Mouse (Mus musculus): ENCODE data around the gene Nek2. TPM values are rescaled to one million over a fixed set of nuclear protein-coding genes. Genes with fewer than 3 reads are reported as not detected.

The Nek2 gene
- total RNA-seq, 1 experiment from 2014 or later = 25.0 TPM

DNA sequence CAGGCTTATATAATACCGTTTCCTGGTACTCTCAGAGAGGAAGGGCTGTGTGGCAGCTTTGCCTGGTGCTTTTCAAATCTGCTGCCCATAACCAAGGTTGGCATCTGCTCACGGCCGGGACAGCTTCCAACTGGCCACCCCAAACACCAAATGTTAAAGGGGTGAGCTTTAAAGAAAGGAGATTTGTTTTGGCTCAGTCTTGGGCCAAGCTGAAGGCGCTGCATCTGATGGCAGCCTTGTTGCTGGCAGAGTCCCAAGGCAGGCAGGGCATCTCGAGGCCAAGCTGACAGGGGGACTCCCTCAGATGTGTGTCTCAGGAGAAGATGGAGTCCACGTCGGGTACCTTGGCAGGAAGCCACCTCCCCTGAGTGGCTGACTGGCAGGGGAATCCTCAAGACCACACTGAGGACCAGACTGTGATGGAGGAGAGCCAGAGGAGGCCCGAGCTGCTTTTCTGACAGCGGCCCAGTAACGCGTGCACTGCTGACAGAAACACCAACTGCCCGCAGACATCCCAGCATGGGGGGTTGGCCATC lies 12.5 kb upstream of the Nek2 start:
- peak; percentile 19 to 22; a peak in 1 of 4 replicates for ATAC-seq (replicated peaks in 1 of 2; ENCODE audit: insufficient read depth in 1 of 2, low FRiP score in 2 of 2, low TSS enrichment in 1 of 2, low read depth in 1 of 2, poor library complexity in 2 of 2, severe bottlenecking in 2 of 2)

DNA sequence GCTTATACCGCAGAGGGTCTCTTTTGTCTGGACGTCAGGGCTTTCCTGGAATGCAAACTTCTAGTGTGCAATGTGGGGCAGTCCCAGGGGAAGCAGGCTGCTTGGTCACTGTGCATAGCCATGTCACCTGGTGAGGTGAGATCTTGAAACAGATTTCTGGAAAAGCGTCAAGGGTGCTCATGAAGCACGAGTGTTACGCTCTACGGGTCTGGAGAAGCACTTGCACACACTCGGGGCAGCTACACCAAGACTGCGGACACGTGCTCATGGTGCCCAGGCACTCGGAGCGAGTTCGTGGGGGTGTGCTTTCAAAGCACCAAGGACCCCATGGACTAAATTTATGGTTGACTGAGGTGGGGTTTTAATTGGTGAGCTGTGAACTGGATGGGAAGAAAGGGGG lies 9.5 kb upstream of the Nek2 start:
- no peak for ATAC-seq (replicated peaks in 1 of 2; ENCODE audit: insufficient read depth in 1 of 2, low FRiP score in 2 of 2, low TSS enrichment in 1 of 2, low read depth in 1 of 2, poor library complexity in 2 of 2, severe bottlenecking in 2 of 2)

DNA sequence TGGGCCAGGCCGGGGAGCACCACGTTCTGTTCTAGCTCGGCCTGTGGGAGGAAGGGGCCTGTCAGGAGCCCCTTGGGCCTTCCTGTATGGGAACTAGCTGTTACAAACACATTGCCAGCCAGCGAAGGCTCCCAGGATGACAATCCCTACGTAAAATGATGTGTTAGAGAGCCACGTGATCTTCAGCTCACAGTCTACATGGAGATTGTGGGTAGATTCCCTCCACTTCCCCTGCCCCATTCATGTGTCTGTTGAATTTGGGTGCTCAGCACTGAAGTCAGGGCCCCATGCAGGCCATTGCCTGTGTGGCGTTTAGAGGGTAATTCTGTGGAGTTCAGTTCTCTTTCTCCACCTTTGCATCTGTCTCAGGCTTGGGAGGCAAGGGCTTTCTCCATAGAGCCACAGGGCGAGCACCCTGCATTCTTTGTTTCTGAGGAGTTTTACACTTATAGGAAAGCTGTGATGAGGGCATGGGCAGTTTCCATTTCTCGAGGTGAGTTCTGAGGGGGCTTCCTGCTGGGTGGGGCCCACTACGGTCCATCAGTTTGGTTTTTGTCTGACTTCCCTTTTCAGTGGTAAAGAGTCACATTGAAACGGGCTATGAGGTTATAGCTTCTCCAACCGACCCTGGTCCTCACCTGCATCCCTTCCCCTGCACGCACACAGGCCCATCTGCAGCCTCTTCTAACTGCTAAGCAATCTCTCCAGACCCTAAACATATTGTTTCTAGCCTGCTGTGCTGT lies 8.1 kb upstream of the Nek2 start:
- ATAC-seq (replicated peaks in 1 of 2; ENCODE audit: insufficient read depth in 1 of 2, low FRiP score in 2 of 2, low TSS enrichment in 1 of 2, low read depth in 1 of 2, poor library complexity in 2 of 2, severe bottlenecking in 2 of 2) = no peak

DNA sequence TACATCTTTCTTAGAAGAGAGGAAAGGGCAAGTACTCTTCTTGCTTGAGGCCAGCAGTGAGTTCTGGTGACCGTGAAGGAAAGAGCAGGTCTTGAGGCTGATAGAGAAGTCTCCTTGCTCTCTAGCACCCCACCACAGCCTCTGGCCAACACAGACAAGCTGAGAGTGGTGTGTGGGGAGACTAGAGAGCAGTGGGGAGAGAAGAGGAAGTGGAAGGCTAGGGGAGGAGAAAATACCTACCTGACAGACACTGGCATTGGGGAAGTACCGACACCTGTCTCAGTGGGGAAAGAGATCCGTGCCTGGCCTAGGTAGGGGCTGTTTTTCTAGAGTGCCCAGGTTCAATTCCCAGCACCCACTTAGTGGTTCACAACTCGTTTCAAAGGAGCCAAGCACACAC lies 7.0 kb upstream of the Nek2 start:
- ATAC-seq (replicated peaks in 1 of 2; ENCODE audit: insufficient read depth in 1 of 2, low FRiP score in 2 of 2, low TSS enrichment in 1 of 2, low read depth in 1 of 2, poor library complexity in 2 of 2, severe bottlenecking in 2 of 2) = peak; percentile 70 to 75

DNA sequence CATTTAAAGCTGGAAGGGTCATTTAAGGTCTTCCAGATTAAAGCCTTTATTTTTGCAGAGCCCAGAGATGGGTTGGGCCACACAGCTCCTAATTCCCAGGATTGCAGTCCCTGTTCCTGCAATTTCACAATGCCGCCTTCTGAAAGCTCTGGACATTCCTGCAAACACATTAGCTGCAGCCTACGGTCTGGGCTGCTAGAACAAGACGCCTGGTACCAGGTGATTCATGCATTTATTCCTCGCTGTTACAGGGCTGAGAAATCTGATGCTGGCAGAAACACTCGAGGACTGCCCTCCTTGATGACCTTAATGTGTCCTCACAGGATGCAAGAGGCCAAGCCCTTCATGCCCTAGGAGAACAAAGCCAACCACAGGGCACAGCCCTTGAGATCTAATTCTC lies 6.3 kb upstream of the Nek2 start:
- ATAC-seq (replicated peaks in 1 of 2; ENCODE audit: insufficient read depth in 1 of 2, low FRiP score in 2 of 2, low TSS enrichment in 1 of 2, low read depth in 1 of 2, poor library complexity in 2 of 2, severe bottlenecking in 2 of 2) = no peak

DNA sequence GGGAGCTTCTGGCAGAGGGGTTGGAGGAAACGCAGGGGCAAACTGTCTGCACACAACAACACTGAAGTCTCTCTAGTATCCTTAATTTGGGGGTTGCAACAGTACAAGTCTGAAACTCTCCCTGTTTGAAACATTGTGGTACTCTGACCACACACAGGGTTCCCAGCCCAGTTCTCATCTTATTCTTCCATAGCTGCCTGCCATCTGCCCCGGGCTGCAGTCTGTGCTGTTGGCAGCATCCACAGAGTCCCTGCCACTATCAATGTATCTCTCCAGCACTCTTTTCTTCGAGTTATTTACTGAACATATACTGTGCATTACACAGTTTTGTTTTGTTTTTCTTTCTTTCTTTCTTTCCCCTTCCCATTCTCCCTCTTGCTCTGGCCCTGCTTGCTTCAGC lies 4.6 kb upstream of the Nek2 start:
- no peak for ATAC-seq (replicated peaks in 1 of 2; ENCODE audit: insufficient read depth in 1 of 2, low FRiP score in 2 of 2, low TSS enrichment in 1 of 2, low read depth in 1 of 2, poor library complexity in 2 of 2, severe bottlenecking in 2 of 2)

DNA sequence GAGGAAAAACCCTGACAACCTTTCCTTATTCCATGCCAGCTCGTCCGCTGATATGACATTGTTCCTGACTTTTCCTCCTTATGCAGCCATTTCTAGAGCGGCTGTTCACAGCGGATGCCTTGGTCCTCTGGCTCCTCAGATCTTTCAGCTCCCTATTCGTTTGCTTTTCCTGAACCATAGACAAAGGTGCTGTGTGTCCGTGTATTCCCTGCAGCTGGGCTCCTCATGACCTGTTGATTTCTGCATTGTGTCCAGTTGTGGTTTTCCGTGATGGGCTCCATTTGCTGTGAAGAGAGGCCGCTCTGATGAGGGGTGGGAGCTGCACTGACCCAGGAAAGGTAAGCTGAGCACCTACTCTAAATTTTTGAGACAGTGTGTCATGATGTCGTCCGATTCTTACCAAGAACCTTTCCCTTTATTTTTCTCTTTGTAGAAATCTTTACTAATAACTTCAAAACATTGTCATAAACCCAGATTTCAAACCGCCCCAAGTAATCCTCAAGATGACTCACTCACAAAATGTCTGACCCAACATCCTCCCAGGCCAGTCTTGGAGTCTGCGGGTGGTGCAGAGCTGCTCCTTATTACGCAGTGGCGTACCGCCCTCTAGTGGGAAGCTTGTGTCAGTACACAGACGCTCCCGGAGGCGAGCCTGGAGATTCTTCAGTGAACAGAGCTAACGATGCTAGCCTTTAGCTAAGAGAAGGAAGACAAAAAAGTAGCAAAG lies 3.7 kb upstream of the Nek2 start:
- peak; percentile 74 to 78 for ATAC-seq (replicated peaks in 1 of 2; ENCODE audit: insufficient read depth in 1 of 2, low FRiP score in 2 of 2, low TSS enrichment in 1 of 2, low read depth in 1 of 2, poor library complexity in 2 of 2, severe bottlenecking in 2 of 2)

DNA sequence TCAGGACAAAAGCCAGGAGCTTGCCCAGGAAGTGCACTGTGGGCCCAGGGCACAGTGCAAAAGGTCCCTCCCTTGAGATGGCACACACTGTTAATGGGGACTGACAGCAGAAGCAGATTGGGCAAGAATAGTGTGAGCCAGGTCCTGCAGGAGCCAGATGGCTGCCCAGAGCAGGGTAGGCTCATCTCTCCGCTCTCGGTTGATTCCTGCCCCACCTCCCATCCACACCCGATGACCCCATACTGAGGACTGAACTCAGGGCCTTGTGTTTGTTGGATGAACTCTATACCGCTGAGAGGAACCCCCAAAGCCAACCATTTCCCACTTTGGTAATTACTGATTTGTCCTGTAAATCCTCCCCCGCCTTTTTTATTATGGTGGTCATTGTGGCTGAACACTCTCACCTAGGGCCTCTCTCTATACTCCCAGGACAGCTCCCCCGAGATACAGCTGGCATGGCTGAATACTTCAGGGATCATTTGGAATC lies 3.1 kb upstream of the Nek2 start:
- ATAC-seq (replicated peaks in 1 of 2; ENCODE audit: insufficient read depth in 1 of 2, low FRiP score in 2 of 2, low TSS enrichment in 1 of 2, low read depth in 1 of 2, poor library complexity in 2 of 2, severe bottlenecking in 2 of 2) = peak in 1 of 2 experiments; percentile 8; a peak in 1 of 4 replicates

DNA sequence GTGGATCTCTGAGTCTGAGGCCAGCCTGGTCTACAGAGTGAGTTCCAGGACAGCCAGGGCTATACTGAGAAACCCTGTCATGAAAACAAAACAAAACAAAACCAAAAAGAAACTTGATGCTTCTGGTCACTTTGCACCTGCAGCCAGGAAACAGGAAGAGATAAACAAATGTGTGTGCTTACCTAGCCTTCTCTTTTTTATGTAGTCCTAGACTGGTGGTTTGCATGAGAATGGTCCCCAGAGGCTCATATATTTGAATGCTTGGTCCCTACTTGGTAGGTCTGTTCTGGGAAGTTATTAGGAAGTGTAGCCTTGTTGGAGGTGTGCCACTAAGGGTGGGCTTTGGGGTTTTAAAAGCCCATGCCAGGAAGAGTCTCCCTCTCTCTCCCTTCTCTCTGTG lies 2.2 kb upstream of the Nek2 start:
- no peak for ATAC-seq (replicated peaks in 1 of 2; ENCODE audit: insufficient read depth in 1 of 2, low FRiP score in 2 of 2, low TSS enrichment in 1 of 2, low read depth in 1 of 2, poor library complexity in 2 of 2, severe bottlenecking in 2 of 2)

DNA sequence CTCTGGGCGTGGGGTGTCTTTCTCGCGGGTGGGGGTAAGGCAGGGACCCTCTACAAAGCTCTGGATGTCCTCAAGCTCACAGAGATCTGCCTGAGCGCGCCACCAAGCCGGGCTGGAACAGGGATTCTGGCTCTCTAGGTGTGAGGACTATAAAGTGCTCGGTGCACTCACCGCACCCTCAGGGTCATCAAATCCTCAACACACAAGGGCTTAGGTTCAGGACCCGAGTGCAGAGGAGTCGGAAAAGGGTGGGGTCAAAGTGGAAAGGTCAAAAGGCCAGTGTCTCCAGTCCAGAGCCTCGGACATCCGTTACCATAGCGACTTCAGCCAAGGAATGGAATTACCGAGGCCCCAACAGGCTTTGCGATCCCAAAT lies 306 bp upstream of the Nek2 start:
- peak in 1 of 2 experiments; percentile 3; a peak in 1 of 4 replicates for ATAC-seq (replicated peaks in 1 of 2; ENCODE audit: insufficient read depth in 1 of 2, low FRiP score in 2 of 2, low TSS enrichment in 1 of 2, low read depth in 1 of 2, poor library complexity in 2 of 2, severe bottlenecking in 2 of 2)

DNA sequence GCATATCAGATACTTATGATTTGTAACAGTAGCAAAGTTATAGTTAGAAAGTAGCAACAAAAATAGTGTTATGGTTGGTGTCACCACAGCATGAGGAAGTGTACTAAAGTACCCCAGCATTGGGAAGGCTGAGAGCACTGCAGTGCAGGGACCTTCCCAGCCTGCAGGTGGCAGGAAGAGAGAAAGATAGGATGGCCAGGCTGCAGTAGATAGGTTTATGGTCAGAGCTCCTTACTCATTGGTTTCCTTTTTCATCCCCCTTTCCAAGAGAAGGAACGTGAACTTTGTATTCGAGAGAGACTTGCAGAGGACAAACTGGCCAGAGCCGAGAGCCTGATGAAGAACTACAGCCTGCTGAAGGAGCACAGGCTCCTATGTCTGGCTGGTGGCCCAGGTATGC lies 7.9 kb downstream of the Nek2 start:
- peak; percentile 81 to 92 for ATAC-seq (replicated peaks in 1 of 2; ENCODE audit: insufficient read depth in 1 of 2, low FRiP score in 2 of 2, low TSS enrichment in 1 of 2, low read depth in 1 of 2, poor library complexity in 2 of 2, severe bottlenecking in 2 of 2)

DNA sequence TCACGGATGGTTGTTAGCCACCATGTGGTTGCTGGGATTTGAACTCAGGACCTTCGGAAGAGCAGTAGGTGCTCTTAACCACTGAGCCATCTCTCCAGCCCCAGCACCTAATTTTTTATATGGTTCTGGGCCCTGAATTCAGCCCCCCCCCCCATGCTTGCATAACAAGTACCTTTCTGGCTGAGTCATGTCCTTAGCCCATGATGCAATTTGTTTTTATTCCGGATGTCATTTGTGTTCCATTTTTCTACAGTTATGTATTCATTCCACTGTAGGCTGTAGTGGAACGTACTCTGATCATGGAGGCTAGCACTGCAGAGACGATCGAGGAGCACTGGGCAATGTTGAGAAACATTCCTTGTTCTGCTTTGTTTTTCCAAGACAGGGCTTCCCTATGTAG lies 12.2 kb downstream of the Nek2 start:
- no peak for ATAC-seq (replicated peaks in 1 of 2; ENCODE audit: insufficient read depth in 1 of 2, low FRiP score in 2 of 2, low TSS enrichment in 1 of 2, low read depth in 1 of 2, poor library complexity in 2 of 2, severe bottlenecking in 2 of 2)

DNA sequence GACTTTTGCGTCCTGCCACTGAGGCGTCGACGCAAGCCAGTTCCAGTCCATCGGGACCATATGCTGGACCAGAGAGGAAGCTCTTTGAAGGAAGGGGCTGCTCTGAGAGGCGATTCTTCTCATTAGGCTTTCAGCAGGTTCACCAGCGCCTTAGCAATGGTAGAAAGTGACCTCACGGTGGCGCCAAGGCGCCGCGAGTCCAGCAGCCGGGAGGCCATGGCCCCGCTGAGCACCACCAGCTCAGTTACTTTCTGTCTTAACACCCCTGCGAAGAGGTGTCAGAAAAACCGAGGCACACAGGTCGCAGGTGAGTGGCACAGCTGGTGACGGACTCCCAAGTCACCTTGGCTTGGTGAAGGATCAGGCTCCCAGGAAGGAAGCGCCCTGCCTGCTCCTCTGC lies 13.6 kb downstream of the Nek2 start:
- peak; percentile 85 to 87 for ATAC-seq (replicated peaks in 1 of 2; ENCODE audit: insufficient read depth in 1 of 2, low FRiP score in 2 of 2, low TSS enrichment in 1 of 2, low read depth in 1 of 2, poor library complexity in 2 of 2, severe bottlenecking in 2 of 2)

DNA sequence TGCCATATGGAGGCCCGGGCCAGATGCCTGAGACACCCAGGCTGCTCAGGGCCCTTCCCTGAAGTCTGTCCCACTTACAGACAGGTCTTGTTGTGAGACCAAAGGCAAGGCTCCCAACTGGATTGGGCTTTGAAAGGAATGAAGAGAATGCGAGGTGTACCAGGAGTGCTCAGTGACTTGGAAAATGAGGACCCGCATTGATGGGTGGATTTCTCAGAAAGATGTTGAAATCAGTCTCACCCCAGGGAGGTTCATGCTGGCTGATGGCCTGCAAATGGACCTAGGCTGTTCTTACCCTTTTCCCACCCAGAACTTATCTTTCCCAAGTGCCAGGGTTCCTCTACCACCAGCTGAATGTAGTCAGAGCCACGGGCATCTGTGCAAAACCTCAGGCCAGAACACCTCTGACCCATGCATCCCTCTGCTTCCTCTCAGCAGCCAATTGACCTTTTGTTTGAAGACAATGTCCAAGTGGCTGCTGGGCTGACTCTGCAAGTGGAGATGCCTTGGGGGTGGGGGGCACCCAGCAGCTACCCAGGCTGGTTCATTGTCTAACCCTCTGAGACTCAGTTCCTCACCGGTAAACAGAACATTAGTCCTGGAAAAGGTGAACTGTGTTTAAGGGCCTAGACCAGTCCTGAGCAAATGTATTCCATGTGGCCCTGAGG lies 15.2 kb downstream of the Nek2 start:
- no peak for ATAC-seq (replicated peaks in 1 of 2; ENCODE audit: insufficient read depth in 1 of 2, low FRiP score in 2 of 2, low TSS enrichment in 1 of 2, low read depth in 1 of 2, poor library complexity in 2 of 2, severe bottlenecking in 2 of 2)

DNA sequence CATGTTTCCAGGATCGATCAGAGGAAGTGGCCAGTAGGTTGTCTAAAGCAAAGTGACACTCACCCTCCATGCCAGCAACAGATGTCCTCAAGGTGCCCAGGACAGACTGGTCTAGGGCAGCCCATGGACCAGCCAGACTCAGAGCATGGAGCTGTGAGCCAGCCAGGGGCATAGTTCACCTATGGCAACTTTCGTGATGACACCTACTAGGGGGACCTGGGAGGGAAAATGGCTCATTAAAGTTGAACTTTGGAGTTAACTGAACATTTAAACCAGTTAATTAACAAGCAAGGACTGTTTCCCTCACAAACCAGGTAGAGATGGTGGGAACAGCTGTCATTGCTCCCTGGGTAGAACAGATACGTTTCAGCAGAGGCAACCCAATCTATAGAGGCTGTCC lies 16.4 kb downstream of the Nek2 start:
- ATAC-seq (replicated peaks in 1 of 2; ENCODE audit: insufficient read depth in 1 of 2, low FRiP score in 2 of 2, low TSS enrichment in 1 of 2, low read depth in 1 of 2, poor library complexity in 2 of 2, severe bottlenecking in 2 of 2) = no peak

DNA sequence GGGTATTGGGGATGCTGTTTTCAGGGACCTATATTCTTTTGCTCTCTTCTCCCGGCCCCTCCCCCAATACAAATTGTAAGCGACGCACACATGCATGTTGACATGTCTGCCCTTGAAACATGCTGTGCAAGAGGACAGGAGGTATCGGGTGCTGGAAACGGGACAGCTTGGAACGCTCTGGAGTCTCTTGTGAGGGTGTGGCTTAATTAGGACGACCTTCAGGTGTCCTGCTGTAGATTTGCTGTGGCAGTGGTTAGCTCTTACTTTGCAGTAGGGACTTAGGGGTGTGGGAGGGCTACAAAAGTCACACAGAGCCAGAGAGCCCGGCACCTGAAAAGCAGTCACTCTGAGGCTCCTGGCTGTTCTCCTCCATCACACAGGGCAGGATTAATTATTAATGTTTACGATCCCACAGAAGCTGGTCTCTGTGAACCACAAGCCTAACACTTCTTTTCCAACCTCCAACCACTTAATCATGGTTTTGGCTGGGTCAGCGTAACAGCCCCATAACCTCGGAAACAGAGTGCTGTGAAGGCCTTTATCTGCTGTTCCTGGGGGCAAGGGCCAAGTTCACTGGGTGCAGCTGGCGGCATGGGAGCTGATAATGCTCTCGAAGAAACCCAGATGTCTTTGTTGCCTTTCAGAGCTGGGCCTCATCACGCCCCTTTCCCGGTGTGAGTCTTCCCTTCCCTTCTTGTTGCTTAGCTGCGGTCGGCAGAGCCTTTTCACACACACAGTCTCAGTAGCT lies 17.9 kb downstream of the Nek2 start:
- no peak for ATAC-seq (replicated peaks in 1 of 2; ENCODE audit: insufficient read depth in 1 of 2, low FRiP score in 2 of 2, low TSS enrichment in 1 of 2, low read depth in 1 of 2, poor library complexity in 2 of 2, severe bottlenecking in 2 of 2)

DNA sequence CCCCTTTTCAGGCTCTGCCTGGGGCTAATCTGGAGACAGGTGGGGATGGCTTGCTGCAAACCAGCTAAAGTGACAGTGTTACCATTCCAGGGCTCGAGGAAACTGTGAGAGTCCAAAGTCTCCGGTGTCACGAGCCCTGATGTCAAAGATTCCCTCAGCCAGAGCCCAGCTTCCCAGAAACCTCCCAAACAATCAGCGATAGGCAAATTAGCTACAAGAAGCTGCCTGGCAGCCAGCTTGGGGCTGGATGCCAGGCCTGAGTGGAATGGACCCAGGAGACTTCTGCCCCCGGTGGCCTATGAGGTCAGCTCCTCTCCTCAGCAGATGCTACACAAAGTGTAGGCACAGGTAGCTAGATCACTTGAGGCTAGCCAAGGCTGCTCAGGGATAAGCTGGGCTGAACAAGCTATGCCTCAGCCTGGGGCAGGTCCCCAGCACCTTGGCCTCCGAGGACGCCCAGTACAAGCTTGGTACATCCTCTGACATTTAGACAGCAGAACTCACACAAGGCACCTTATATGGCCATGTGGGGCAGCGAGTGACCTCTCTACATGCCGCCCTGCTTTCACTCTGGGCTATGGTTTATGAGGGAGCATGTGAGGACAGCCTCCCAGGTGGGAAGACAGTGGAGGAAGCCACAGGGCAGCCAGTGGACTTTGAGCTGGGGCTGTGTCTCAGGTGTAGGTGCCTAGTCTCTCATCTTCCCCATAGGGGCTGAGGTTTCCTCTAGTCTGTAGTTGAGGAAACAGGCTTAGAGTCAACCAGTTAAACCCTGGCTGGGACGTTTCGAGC lies 19.7 kb downstream of the Nek2 start:
- 0 out of 4 replicates have a peak, but pooled peaks of 1 of the 2 experiments have one; percentile 3 for ATAC-seq (replicated peaks in 1 of 2; ENCODE audit: insufficient read depth in 1 of 2, low FRiP score in 2 of 2, low TSS enrichment in 1 of 2, low read depth in 1 of 2, poor library complexity in 2 of 2, severe bottlenecking in 2 of 2)

Data from hematopoietic stem cell, adult 5-6 weeks (primary cell).